Comparison of ENCODE assay signal across 12 mouse cellular contexts in genomic region chr3:84826405-84826804, GRCm38 (mm10). TPM values are rescaled to one million over a fixed set of nuclear protein-coding genes. Genes with fewer than 3 reads are reported as not detected.
DNase-seq lines count a peak whose midpoint lies in the region; ATAC-seq and TF ChIP-seq lines count a peak whose summit lies in the region.
"Had no signal": no experiment of that assay in that cellular context is flagged by ENCODE, and none has a peak within 500 bp of the region (broad histone marks: within the 10 kb centered on the region; RNA-seq: fewer than 3 reads in every experiment).

No protein-coding gene starts in this region.

- peak; percentile 50 for DNase-seq in forebrain, embryonic 14.5 days (ENCODE audit: low spot score)
- DNase-seq in forebrain, postnatal 0 days = no peak
- peak; percentile 17 for DNase-seq in midbrain, embryonic 14.5 days
- DNase-seq in midbrain, embryonic 10.5 days (ENCODE audit: low spot score) = no peak
- peak; percentile 33 for DNase-seq in lung, embryonic 14.5 days
- DNase-seq in cerebellum, adult 8-10 months = no peak
- DNase-seq in thymus, postnatal 0 days (ENCODE audit: low spot score) = no peak
- DNase-seq: cerebellum, adult 2 months; retina, postnatal 1 day had no signal

- H3K9me3 ChIP-seq in forebrain, embryonic 14.5 days (replicated peaks; ENCODE audit: control insufficient read depth, low read length) = no peaks in the 10 kb centered on the region
- no peaks in the 10 kb centered on the region for H3K9me3 ChIP-seq in forebrain, postnatal 0 days (ENCODE audit: low read length)
- H3K9me3 ChIP-seq in midbrain, embryonic 14.5 days (ENCODE audit: control insufficient read depth, low read length) = no peaks in the 10 kb centered on the region
- H3K9me3 ChIP-seq in midbrain, embryonic 10.5 days (replicated peaks) = no peaks in the 10 kb centered on the region
- H3K9me3 ChIP-seq in lung, embryonic 14.5 days (ENCODE audit: low read depth, low read length) = no peaks in the 10 kb centered on the region
- H3K9me3 ChIP-seq in stomach, embryonic 16.5 days (replicated peaks; ENCODE audit: control insufficient read depth, low read length) = no peaks in the 10 kb centered on the region
- H3K9me3 ChIP-seq: embryonic facial prominence, embryonic 13.5 days had no signal

- ATAC-seq in forebrain, embryonic 14.5 days = no peak
- no peak for ATAC-seq in forebrain, postnatal 0 days
- no peak for ATAC-seq in midbrain, embryonic 14.5 days (ENCODE audit: low FRiP score, low TSS enrichment)
- no peak for ATAC-seq in lung, embryonic 14.5 days (ENCODE audit: insufficient read depth)
- ATAC-seq in stomach, embryonic 16.5 days (ENCODE audit: insufficient read depth, low FRiP score) = peak; percentile 62; the same call in 1 of the 2 replicates

- H3K4me2 ChIP-seq in forebrain, embryonic 14.5 days (ENCODE audit: low read length) = no peak overlapping the region
- no peak overlapping the region for H3K4me2 ChIP-seq in forebrain, postnatal 0 days (ENCODE audit: low read depth)
- H3K4me2 ChIP-seq in midbrain, embryonic 14.5 days (ENCODE audit: low read length) = no peak overlapping the region
- H3K4me2 ChIP-seq in lung, embryonic 14.5 days = no peak overlapping the region
- H3K4me2 ChIP-seq in stomach, embryonic 16.5 days (ENCODE audit: low read depth, low read length) = no peak overlapping the region
- H3K4me2 ChIP-seq: embryonic facial prominence, embryonic 13.5 days had no signal

- H3K27ac ChIP-seq in forebrain, embryonic 14.5 days (ENCODE audit: low read depth, low read length) = no peak overlapping the region
- H3K27ac ChIP-seq in forebrain, postnatal 0 days (ENCODE audit: low read depth, low read length) = no peak overlapping the region
- H3K27ac ChIP-seq in midbrain, embryonic 14.5 days (replicated peaks; ENCODE audit: low read depth, low read length) = no peak overlapping the region
- H3K27ac ChIP-seq in midbrain, embryonic 10.5 days (replicated peaks) = no peak overlapping the region
- no peak overlapping the region for H3K27ac ChIP-seq in lung, embryonic 14.5 days (ENCODE audit: low read depth)
- H3K27ac ChIP-seq in stomach, embryonic 16.5 days (ENCODE audit: low read length) = no peak overlapping the region
- H3K27ac ChIP-seq: embryonic facial prominence, embryonic 13.5 days; kidney, postnatal 0 days had no signal

- no peaks in the 10 kb centered on the region for H3K27me3 ChIP-seq in forebrain, embryonic 14.5 days (replicated peaks; ENCODE audit: control insufficient read depth, insufficient read depth, low read length)
- H3K27me3 ChIP-seq in forebrain, postnatal 0 days (ENCODE audit: insufficient read depth, low read length) = no peaks in the 10 kb centered on the region
- H3K27me3 ChIP-seq in midbrain, embryonic 14.5 days (ENCODE audit: control insufficient read depth, insufficient read depth, low read length) = no peaks in the 10 kb centered on the region
- H3K27me3 ChIP-seq in midbrain, embryonic 10.5 days (ENCODE audit: low read depth, poor library complexity, severe bottlenecking) = no peaks in the 10 kb centered on the region
- no peaks in the 10 kb centered on the region for H3K27me3 ChIP-seq in lung, embryonic 14.5 days (ENCODE audit: insufficient read depth, low read length)
- H3K27me3 ChIP-seq in stomach, embryonic 16.5 days (ENCODE audit: control insufficient read depth, insufficient read depth, low read length) = no peaks in the 10 kb centered on the region
- H3K27me3 ChIP-seq: embryonic facial prominence, embryonic 13.5 days had no signal

- H3K4me1 ChIP-seq in forebrain, embryonic 14.5 days (ENCODE audit: control insufficient read depth, insufficient read depth, low read length) = no peaks in the 10 kb centered on the region
- H3K4me1 ChIP-seq in forebrain, postnatal 0 days (ENCODE audit: insufficient read depth) = no peaks in the 10 kb centered on the region
- H3K4me1 ChIP-seq in midbrain, embryonic 14.5 days (ENCODE audit: control insufficient read depth, insufficient read depth, low read length) = no peaks in the 10 kb centered on the region
- no peaks in the 10 kb centered on the region for H3K4me1 ChIP-seq in midbrain, embryonic 10.5 days
- no peaks in the 10 kb centered on the region for H3K4me1 ChIP-seq in lung, embryonic 14.5 days (ENCODE audit: insufficient read depth)
- 0 out of 2 replicates have a peak, but pooled peaks cover 3% of the 10 kb centered on the region for H3K4me1 ChIP-seq in stomach, embryonic 16.5 days (ENCODE audit: control insufficient read depth, insufficient read depth, low read length)

- H3K9ac ChIP-seq in forebrain, embryonic 14.5 days (ENCODE audit: low read length) = no peak overlapping the region
- H3K9ac ChIP-seq in forebrain, postnatal 0 days = no peak overlapping the region
- H3K9ac ChIP-seq in midbrain, embryonic 14.5 days (replicated peaks; ENCODE audit: low read length) = no peak overlapping the region
- H3K9ac ChIP-seq in lung, embryonic 14.5 days = no peak overlapping the region
- H3K9ac ChIP-seq in stomach, embryonic 16.5 days (ENCODE audit: low read length) = no peak overlapping the region
- H3K9ac ChIP-seq: embryonic facial prominence, embryonic 13.5 days had no signal

- no peak overlapping the region for H3K4me3 ChIP-seq in forebrain, embryonic 14.5 days (ENCODE audit: low read depth, low read length)
- H3K4me3 ChIP-seq in forebrain, postnatal 0 days (ENCODE audit: low read depth, low read length) = no peak overlapping the region
- H3K4me3 ChIP-seq in midbrain, embryonic 14.5 days (replicated peaks; ENCODE audit: low read depth, low read length) = no peak overlapping the region
- no peak overlapping the region for H3K4me3 ChIP-seq in midbrain, embryonic 10.5 days
- H3K4me3 ChIP-seq in lung, embryonic 14.5 days (ENCODE audit: low read depth, low read length) = no peak overlapping the region
- no peak overlapping the region for H3K4me3 ChIP-seq in stomach, embryonic 16.5 days (replicated peaks; ENCODE audit: low read length)
- H3K4me3 ChIP-seq: embryonic facial prominence, embryonic 13.5 days had no signal

- 59% methylated on average over 3 of the region's 3 CpGs for WGBS in forebrain, embryonic 14.5 days
- 49% methylated on average over 3 of the region's 3 CpGs for WGBS in forebrain, postnatal 0 days
- 84% methylated on average over 3 of the region's 3 CpGs for WGBS in midbrain, embryonic 14.5 days
- WGBS in midbrain, embryonic 10.5 days = 94% methylated on average over 3 of the region's 3 CpGs
- WGBS in lung, embryonic 14.5 days = 78% methylated on average over 3 of the region's 3 CpGs
- WGBS in stomach, embryonic 16.5 days = 58% methylated on average over 3 of the region's 3 CpGs

- no peaks in the 10 kb centered on the region for H3K36me3 ChIP-seq in forebrain, embryonic 14.5 days (ENCODE audit: control insufficient read depth, insufficient read depth, low read length)
- H3K36me3 ChIP-seq in forebrain, postnatal 0 days (ENCODE audit: insufficient read depth) = no peaks in the 10 kb centered on the region
- H3K36me3 ChIP-seq in midbrain, embryonic 14.5 days (ENCODE audit: control insufficient read depth, insufficient read depth, low read length) = no peaks in the 10 kb centered on the region
- no peaks in the 10 kb centered on the region for H3K36me3 ChIP-seq in midbrain, embryonic 10.5 days
- no peaks in the 10 kb centered on the region for H3K36me3 ChIP-seq in lung, embryonic 14.5 days (ENCODE audit: insufficient read depth)
- no peaks in the 10 kb centered on the region for H3K36me3 ChIP-seq in stomach, embryonic 16.5 days (ENCODE audit: control insufficient read depth, insufficient read depth, low read length)
- H3K36me3 ChIP-seq: embryonic facial prominence, embryonic 13.5 days had no signal

- TF ChIP-seq CTCF in forebrain, postnatal 0 days (IDR thresholded peaks at IDR 0.05; ENCODE audit: low read depth) = no peak
- TF ChIP-seq CTCF in lung, embryonic 14.5 days (IDR thresholded peaks at IDR 0.05; ENCODE audit: low read depth) = no peak

RNA-seq across cellular contexts. Expression of gene Fbxw7, which starts 11.3 kb away (rescaled TPM):
- 27.9 and 31.4 TPM in 2 replicates for polyA plus RNA-seq in forebrain, embryonic 14.5 days (2014; fragmentation: Nextera tagmentation; extraction: Ambion mirVana)
- total RNA-seq in forebrain, postnatal 0 days (2014; rRNA removed) = 69.5 and 84.1 TPM in 2 replicates
- 43.6 and 46.3 TPM in 2 replicates for polyA plus RNA-seq in forebrain, postnatal 0 days (2015; fragmentation: Nextera tagmentation; extraction: Ambion mirVana)
- polyA plus RNA-seq in midbrain, embryonic 14.5 days (2014; fragmentation: Nextera tagmentation; extraction: Ambion mirVana) = 24.7 and 26.7 TPM in 2 replicates
- 8.9 and 12.8 TPM in 2 replicates for polyA plus RNA-seq in midbrain, embryonic 10.5 days (2016; fragmentation: Nextera tagmentation; extraction: Ambion mirVana)
- polyA plus RNA-seq in lung, embryonic 14.5 days (2014; fragmentation: Nextera tagmentation; extraction: Ambion mirVana) = 9.5 and 9.8 TPM in 2 replicates
- 12.4 and 12.9 TPM in 2 replicates for polyA plus RNA-seq in stomach, embryonic 16.5 days (2015; fragmentation: Nextera tagmentation; extraction: Ambion mirVana)
- 15.0 and 18.2 TPM in 2 replicates for polyA plus RNA-seq in thymus, postnatal 0 days (2015; fragmentation: Nextera tagmentation; extraction: Ambion mirVana)

Comparison
In these comparisons a context has a peak if more than half of its experiments do, and no peak if none do; other contexts are left out.
1. DNase-seq: peak in forebrain, embryonic 14.5 days (single experiment), midbrain, embryonic 14.5 days (single experiment) and lung, embryonic 14.5 days (single experiment); none in forebrain, postnatal 0 days (single experiment), midbrain, embryonic 10.5 days (single experiment), cerebellum, adult 8-10 months (single experiment) and thymus, postnatal 0 days (single experiment).